Mouse (Mus musculus): ENCODE data around the gene Zfand3.

The Zfand3 gene

GRCm38 (mm10) chr17:30194629-30195445, 190.3 kb downstream of the Zfand3 start:
- no peak for DNase-seq (ENCODE audit: low spot score)

GRCm38 (mm10) chr17:30195591-30196183, 191.2 kb downstream of the Zfand3 start:
- no peak for DNase-seq (ENCODE audit: low spot score)

- no peak for DNase-seq (ENCODE audit: low spot score)
Observed at GRCm38 (mm10) chr17:30196401-30197279, 192.1 kb downstream of the Zfand3 start.

- no peak for DNase-seq (ENCODE audit: low spot score)
Observed at GRCm38 (mm10) chr17:30197280-30198030, 192.9 kb downstream of the Zfand3 start.

GRCm38 (mm10) chr17:30198422-30198821, 193.9 kb downstream of the Zfand3 start:
- DNase-seq (ENCODE audit: low spot score): no peak

- no peak for DNase-seq (ENCODE audit: low spot score)
Observed at GRCm38 (mm10) chr17:30199374-30200247, 195.1 kb downstream of the Zfand3 start.

GRCm38 (mm10) chr17:30200283-30200682, 195.8 kb downstream of the Zfand3 start:
- no peak for DNase-seq (ENCODE audit: low spot score)

GRCm38 (mm10) chr17:30205062-30205825, 200.7 kb downstream of the Zfand3 start:
- no peak for DNase-seq (ENCODE audit: low spot score)

- DNase-seq (ENCODE audit: low spot score): no peak
Observed at GRCm38 (mm10) chr17:30210262-30210661, 205.7 kb downstream of the Zfand3 start.

GRCm38 (mm10) chr17:30210936-30211335, 206.4 kb downstream of the Zfand3 start:
- no peak for DNase-seq (ENCODE audit: low spot score)

- no peak for DNase-seq (ENCODE audit: low spot score)
Observed at GRCm38 (mm10) chr17:30212647-30213046, 208.1 kb downstream of the Zfand3 start.

- DNase-seq (ENCODE audit: low spot score): no peak
Observed at GRCm38 (mm10) chr17:30213371-30213770, 208.8 kb downstream of the Zfand3 start.

- DNase-seq (ENCODE audit: low spot score): no peak
Observed at GRCm38 (mm10) chr17:30214393-30214792, 209.9 kb downstream of the Zfand3 start.

GRCm38 (mm10) chr17:30215741-30216140, 211.2 kb downstream of the Zfand3 start:
- DNase-seq (ENCODE audit: low spot score): no peak

GRCm38 (mm10) chr17:30221677-30222076, 217.1 kb downstream of the Zfand3 start:
- DNase-seq (ENCODE audit: low spot score): no peak

- DNase-seq (ENCODE audit: low spot score): no peak
Observed at GRCm38 (mm10) chr17:30222361-30222760, 217.8 kb downstream of the Zfand3 start.

- no peak for DNase-seq (ENCODE audit: low spot score)
Observed at GRCm38 (mm10) chr17:30222837-30223236, 218.3 kb downstream of the Zfand3 start.

GRCm38 (mm10) chr17:30225030-30225740, 220.7 kb downstream of the Zfand3 start:
- no peak for DNase-seq (ENCODE audit: low spot score)

- DNase-seq (ENCODE audit: low spot score): no peak
Observed at GRCm38 (mm10) chr17:30228439-30229215, 224.1 kb downstream of the Zfand3 start.

Data from urinary bladder, postnatal 25 days (tissue).